Mouse (Mus musculus): ENCODE results near the gene Hs2st1. TPM values are rescaled to one million over a fixed set of nuclear protein-coding genes. Genes with fewer than 3 reads are reported as not detected.
A peak's percentile ranks its signal among the peaks of the same experiment; 100 is the strongest.

The Hs2st1 gene
- polyA plus RNA-seq, 1 experiment from 2014 or later = 16.3 TPM

DNA sequence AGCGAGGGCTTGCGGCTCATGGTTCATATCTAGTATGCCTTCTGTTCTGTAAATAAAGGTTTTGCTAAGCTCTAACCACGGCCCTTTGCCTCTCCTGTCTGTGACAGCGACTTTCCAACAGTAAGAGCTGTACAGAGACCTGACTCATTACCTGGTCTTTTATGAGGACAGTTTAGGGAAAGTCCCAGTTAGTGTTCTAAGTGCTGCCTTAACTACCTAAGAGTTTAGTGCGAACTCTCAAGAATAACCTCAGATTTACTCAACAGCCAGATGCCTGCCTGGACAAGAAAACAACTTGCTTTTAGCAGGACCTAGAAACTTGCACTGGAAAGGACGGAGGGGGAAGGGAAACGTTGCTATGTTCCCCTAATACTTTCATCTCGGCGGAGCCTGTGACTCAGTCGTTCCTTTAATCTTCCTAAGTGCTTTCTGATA lies 137.8 kb downstream of the Hs2st1 start:
- Histone ChIP-seq H3K27me3 (replicated peaks; ENCODE audit: control insufficient read depth, insufficient read depth, low read length) (no peaks in the 10 kb centered on the region), H3K4me3 (replicated peaks; ENCODE audit: low read length) (no peak overlapping the region), H3K27ac (ENCODE audit: low read length) (no peak overlapping the region), H3K36me3 (ENCODE audit: control insufficient read depth, insufficient read depth) (peaks cover 4% of the 10 kb centered on the region; the same call in 1 of the 2 replicates), H3K4me1 (replicated peaks; ENCODE audit: control insufficient read depth, insufficient read depth, low read length) (0 out of 2 replicates have a peak, but pooled peaks cover 2% of the 10 kb centered on the region), H3K9ac (replicated peaks; ENCODE audit: low read depth, low read length) (no peak overlapping the region), H3K9me3 (ENCODE audit: control insufficient read depth, low read length) (no peaks in the 10 kb centered on the region), H3K4me2 (ENCODE audit: low read length) (no peak overlapping the region)
- ATAC-seq = no peak
- WGBS = 81% methylated on average over 10 of the region's 10 CpGs

DNA sequence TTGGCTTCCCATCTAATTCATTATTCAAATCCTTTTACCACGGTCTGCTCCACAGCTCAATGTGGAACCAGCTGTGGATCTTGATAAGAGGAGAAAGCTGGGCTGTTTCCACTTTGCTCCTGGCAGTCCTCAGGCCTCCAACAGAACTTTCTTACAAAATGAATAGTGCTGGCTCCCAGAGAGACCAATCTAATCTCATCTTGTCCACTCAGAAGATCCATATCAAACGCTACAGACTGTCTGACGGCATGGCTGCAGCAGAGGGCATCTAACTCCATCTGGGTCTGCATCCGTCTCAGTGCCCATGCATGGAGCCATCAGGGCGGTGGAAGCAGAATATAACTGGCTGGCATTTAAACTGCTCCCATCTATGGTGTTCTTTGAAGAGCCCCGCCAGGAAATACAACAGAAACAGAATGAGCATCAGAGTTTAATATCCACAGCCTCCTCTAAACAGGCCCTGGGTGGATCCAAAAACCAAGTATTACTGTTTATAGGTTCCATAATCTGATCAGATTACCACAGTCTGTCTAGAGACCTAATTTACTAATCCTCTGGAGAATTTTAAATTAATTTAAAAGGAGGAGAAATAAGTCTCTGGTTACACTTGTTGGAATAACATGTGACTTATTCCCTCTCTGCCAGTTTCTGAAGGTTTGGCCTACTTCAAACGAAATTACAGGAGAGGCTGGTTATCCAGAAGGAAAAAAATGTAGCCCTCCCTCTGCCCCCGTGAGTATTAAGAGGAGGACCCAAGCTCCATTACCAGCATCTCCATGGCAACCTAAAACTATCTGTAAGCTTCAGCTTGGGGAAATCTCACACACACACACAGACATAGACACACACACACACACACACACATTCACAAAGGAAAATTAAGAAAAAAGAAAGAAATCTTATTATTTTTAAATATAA lies 141.2 kb downstream of the Hs2st1 start:
- Histone ChIP-seq H3K27ac (ENCODE audit: low read length) (no peak overlapping the region), H3K9me3 (ENCODE audit: control insufficient read depth, low read length) (no peaks in the 10 kb centered on the region), H3K27me3 (replicated peaks; ENCODE audit: control insufficient read depth, insufficient read depth, low read length) (no peaks in the 10 kb centered on the region), H3K36me3 (ENCODE audit: control insufficient read depth, insufficient read depth) (peaks cover 2% of the 10 kb centered on the region; the same call in 1 of the 2 replicates), H3K9ac (replicated peaks; ENCODE audit: low read depth, low read length) (no peak overlapping the region), H3K4me3 (replicated peaks; ENCODE audit: low read length) (no peak overlapping the region), H3K4me1 (replicated peaks; ENCODE audit: control insufficient read depth, insufficient read depth, low read length) (peaks cover 14% of the 10 kb centered on the region; the same call in 1 of the 2 replicates), H3K4me2 (ENCODE audit: low read length) (no peak overlapping the region)
- 62% methylated on average over 8 of the region's 8 CpGs for WGBS
- ATAC-seq = no peak

GRCm38 (mm10) chr3:144425041-144425448 lies 144.9 kb downstream of the Hs2st1 start:
- ATAC-seq = peak; percentile 54; the same call in 1 of the 2 replicates
- no peaks in the 10 kb centered on the region for H3K9me3 ChIP-seq (ENCODE audit: control insufficient read depth, low read length)
- H3K27me3 ChIP-seq (replicated peaks; ENCODE audit: control insufficient read depth, insufficient read depth, low read length) = no peaks in the 10 kb centered on the region
- H3K4me2 ChIP-seq (ENCODE audit: low read length) = no peak overlapping the region
- H3K27ac ChIP-seq (ENCODE audit: low read length) = no peak overlapping the region
- no peaks in the 10 kb centered on the region for H3K36me3 ChIP-seq (ENCODE audit: control insufficient read depth, insufficient read depth)
- H3K4me1 ChIP-seq (replicated peaks; ENCODE audit: control insufficient read depth, insufficient read depth, low read length) = peaks cover 21% of the 10 kb centered on the region
- no peak overlapping the region for H3K9ac ChIP-seq (replicated peaks; ENCODE audit: low read depth, low read length)
- WGBS = 48% methylated on average over 4 of the region's 4 CpGs
- H3K4me3 ChIP-seq (replicated peaks; ENCODE audit: low read length) = no peak overlapping the region

- H3K4me2 ChIP-seq (ENCODE audit: low read length) = no peak overlapping the region
- H3K4me3 ChIP-seq (replicated peaks; ENCODE audit: low read length) = no peak overlapping the region
- no peaks in the 10 kb centered on the region for H3K27me3 ChIP-seq (replicated peaks; ENCODE audit: control insufficient read depth, insufficient read depth, low read length)
- ATAC-seq = peak; percentile 26
- peaks cover 21% of the 10 kb centered on the region for H3K4me1 ChIP-seq (replicated peaks; ENCODE audit: control insufficient read depth, insufficient read depth, low read length)
- H3K36me3 ChIP-seq (ENCODE audit: control insufficient read depth, insufficient read depth) = no peaks in the 10 kb centered on the region
- H3K9me3 ChIP-seq (ENCODE audit: control insufficient read depth, low read length) = no peaks in the 10 kb centered on the region
- H3K27ac ChIP-seq (ENCODE audit: low read length) = no peak overlapping the region
- no peak overlapping the region for H3K9ac ChIP-seq (replicated peaks; ENCODE audit: low read depth, low read length)
- WGBS = 36% methylated on average over 7 of the region's 7 CpGs
Observed at GRCm38 (mm10) chr3:144421404-144422180, 148.4 kb downstream of the Hs2st1 start.

GRCm38 (mm10) chr3:144413821-144414220 lies 156.2 kb downstream of the Hs2st1 start:
- ATAC-seq = no peak
- H3K27ac ChIP-seq (ENCODE audit: low read length) = peak overlapping the region; percentile 8
- no peaks in the 10 kb centered on the region for H3K36me3 ChIP-seq (ENCODE audit: control insufficient read depth, insufficient read depth)
- H3K9me3 ChIP-seq (ENCODE audit: control insufficient read depth, low read length) = no peaks in the 10 kb centered on the region
- H3K27me3 ChIP-seq (replicated peaks; ENCODE audit: control insufficient read depth, insufficient read depth, low read length) = no peaks in the 10 kb centered on the region
- 48% methylated on average over 7 of the region's 7 CpGs for WGBS
- H3K4me3 ChIP-seq (replicated peaks; ENCODE audit: low read length) = no peak overlapping the region
- H3K4me1 ChIP-seq (replicated peaks; ENCODE audit: control insufficient read depth, insufficient read depth, low read length) = peaks cover 22% of the 10 kb centered on the region
- no peak overlapping the region for H3K9ac ChIP-seq (replicated peaks; ENCODE audit: low read depth, low read length)
- no peak overlapping the region for H3K4me2 ChIP-seq (ENCODE audit: low read length)

GRCm38 (mm10) chr3:144412538-144413272 lies 157.3 kb downstream of the Hs2st1 start:
- ATAC-seq = peak; percentile 57
- no peaks in the 10 kb centered on the region for H3K9me3 ChIP-seq (ENCODE audit: control insufficient read depth, low read length)
- peak overlapping the region; percentile 35; the same call in 1 of the 2 replicates for H3K9ac ChIP-seq (replicated peaks; ENCODE audit: low read depth, low read length)
- 3% methylated on average over 10 of the region's 10 CpGs for WGBS
- H3K36me3 ChIP-seq (ENCODE audit: control insufficient read depth, insufficient read depth) = no peaks in the 10 kb centered on the region
- peak overlapping the region; percentile 68 for H3K27ac ChIP-seq (ENCODE audit: low read length)
- no peaks in the 10 kb centered on the region for H3K27me3 ChIP-seq (replicated peaks; ENCODE audit: control insufficient read depth, insufficient read depth, low read length)
- peak overlapping the region; percentile 25 for H3K4me2 ChIP-seq (ENCODE audit: low read length)
- H3K4me3 ChIP-seq (replicated peaks; ENCODE audit: low read length) = no peak overlapping the region
- H3K4me1 ChIP-seq (replicated peaks; ENCODE audit: control insufficient read depth, insufficient read depth, low read length) = peaks cover 22% of the 10 kb centered on the region

- Histone ChIP-seq H3K27me3 (replicated peaks; ENCODE audit: control insufficient read depth, insufficient read depth, low read length) (no peaks in the 10 kb centered on the region), H3K36me3 (ENCODE audit: control insufficient read depth, insufficient read depth) (no peaks in the 10 kb centered on the region), H3K4me1 (replicated peaks; ENCODE audit: control insufficient read depth, insufficient read depth, low read length) (peaks cover 22% of the 10 kb centered on the region), H3K27ac (ENCODE audit: low read length) (peak overlapping the region; percentile 73), H3K4me2 (ENCODE audit: low read length) (no peak overlapping the region), H3K4me3 (replicated peaks; ENCODE audit: low read length) (no peak overlapping the region), H3K9me3 (ENCODE audit: control insufficient read depth, low read length) (no peaks in the 10 kb centered on the region), H3K9ac (replicated peaks; ENCODE audit: low read depth, low read length) (no peak overlapping the region)
- WGBS = 10% methylated on average over 8 of the region's 8 CpGs
- no peak for ATAC-seq
Observed at GRCm38 (mm10) chr3:144411650-144412278, 158.2 kb downstream of the Hs2st1 start.

DNA sequence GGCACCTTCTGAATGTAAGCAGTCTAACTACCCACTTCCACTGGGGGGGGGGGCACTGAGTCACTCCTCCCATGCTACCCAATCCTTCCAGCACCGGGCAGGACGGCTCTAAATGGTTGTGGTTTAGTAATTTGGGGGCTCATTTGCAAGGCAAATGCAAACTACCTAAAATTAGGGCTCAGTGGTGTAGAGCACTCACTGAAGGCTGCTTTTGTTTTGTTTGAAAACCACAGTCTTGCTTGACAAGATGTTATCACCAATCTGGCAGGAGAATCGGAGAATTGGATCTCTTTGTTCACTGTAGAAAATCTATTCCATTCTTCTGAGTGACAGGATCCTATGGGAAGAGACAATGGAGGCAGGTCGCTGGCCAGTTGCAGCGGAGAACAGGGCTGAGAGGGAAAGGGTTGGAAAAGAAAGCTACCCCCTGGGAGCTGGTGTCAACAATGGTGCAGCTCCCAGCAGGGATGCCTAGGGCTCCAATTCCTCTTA lies 158.9 kb downstream of the Hs2st1 start:
- H3K27ac ChIP-seq (ENCODE audit: low read length) = peak overlapping the region; percentile 73
- peak; percentile 90 for ATAC-seq
- peak overlapping the region; percentile 11 for H3K4me2 ChIP-seq (ENCODE audit: low read length)

More for the DNA sequence above, 158.9 kb downstream of the Hs2st1 start:
- H3K9ac ChIP-seq (replicated peaks; ENCODE audit: low read depth, low read length) = no peak overlapping the region
- no peaks in the 10 kb centered on the region for H3K9me3 ChIP-seq (ENCODE audit: control insufficient read depth, low read length)
- 2% methylated on average over 5 of the region's 5 CpGs for WGBS
- H3K36me3 ChIP-seq (ENCODE audit: control insufficient read depth, insufficient read depth) = no peaks in the 10 kb centered on the region
- H3K4me1 ChIP-seq (replicated peaks; ENCODE audit: control insufficient read depth, insufficient read depth, low read length) = peaks cover 22% of the 10 kb centered on the region
- no peak overlapping the region for H3K4me3 ChIP-seq (replicated peaks; ENCODE audit: low read length)
- H3K27me3 ChIP-seq (replicated peaks; ENCODE audit: control insufficient read depth, insufficient read depth, low read length) = no peaks in the 10 kb centered on the region

All from forebrain, embryonic 16.5 days (tissue).